Mouse (Mus musculus) neutrophil, adult 5-6 weeks (primary cell): ENCODE data around the gene Med11. TPM values are rescaled to one million over a fixed set of nuclear protein-coding genes. Genes with fewer than 3 reads are reported as not detected.
A peak's percentile ranks its signal among the peaks of the same experiment; 100 is the strongest.
"Not testable (repeated sequence)": the region's sequence is repeated elsewhere in the genome, so short reads cannot be mapped to it uniquely, and the experiment has no call there.

ENCODE experiments used
- ATAC-seq: fragments of 151-379, 151-347 bp; 2 replicates; pipeline ENCODE4 v1.8.0; 2017; ENCODE audit warnings: mild to moderate bottlenecking, moderate TSS enrichment; ENCODE audit not compliant: insufficient number of reproducible peaks, poor library complexity, low FRiP score, severe bottlenecking; ENCODE audit errors: extremely low read depth
- total RNA-seq: library from RNA; stranded (forward); fragments of 200-1000 nt; gene quantifications from 2 replicates; pipeline ENCODE4 v1.2.3, GENCODE M21; 2017

The Med11 gene
- total RNA-seq: 43.7 and 46.3 TPM in 2 replicates

- ATAC-seq: peak; percentile 85
These were observed at the start of gene Med11 for GRCm38 (mm10) chr11:70451797-70452498. TSS of gene Med11 (plus strand) at chr11:70451919.

- ATAC-seq: no peak
These were observed 48.1 kb upstream of the Med11 start for GRCm38 (mm10) chr11:70403598-70403997.

- peak; percentile 57 for ATAC-seq
These were observed 42.0 kb upstream of the Med11 start, which contains the start of gene Pelp1 for GRCm38 (mm10) chr11:70409594-70410296. TSS of gene Pelp1 (minus strand) at chr11:70410031.

GRCm38 (mm10) chr11:70410297-70410643, 41.4 kb upstream of the Med11 start:
- no peak for ATAC-seq

- no peak for ATAC-seq
These were observed 39.1 kb upstream of the Med11 start for GRCm38 (mm10) chr11:70412591-70412990.

GRCm38 (mm10) chr11:70413961-70414360, 37.8 kb upstream of the Med11 start:
- ATAC-seq: peak; percentile 59

GRCm38 (mm10) chr11:70418199-70418598, 33.5 kb upstream of the Med11 start:
- ATAC-seq: no peak

GRCm38 (mm10) chr11:70419486-70419885, 32.2 kb upstream of the Med11 start:
- ATAC-seq: no peak

- not testable (repeated sequence) for ATAC-seq
These were observed 25.1 kb upstream of the Med11 start for GRCm38 (mm10) chr11:70426598-70426997.

- ATAC-seq: no peak
These were observed 20.1 kb upstream of the Med11 start for GRCm38 (mm10) chr11:70431574-70431973.

GRCm38 (mm10) chr11:70432048-70432894, 19.4 kb upstream of the Med11 start, which contains the start of gene Arrb2:
TSS of gene Arrb2 (plus strand) at chr11:70432635.
- peak; percentile 80 for ATAC-seq

GRCm38 (mm10) chr11:70432895-70433568, 18.7 kb upstream of the Med11 start:
- ATAC-seq: peak; percentile 5; the same call in 1 of the 2 replicates

GRCm38 (mm10) chr11:70433569-70433943, 18.2 kb upstream of the Med11 start:
- no peak for ATAC-seq

- no peak for ATAC-seq
These were observed 17.8 kb upstream of the Med11 start for GRCm38 (mm10) chr11:70433951-70434350.

GRCm38 (mm10) chr11:70435476-70435875, 16.2 kb upstream of the Med11 start:
- ATAC-seq: no peak

GRCm38 (mm10) chr11:70437426-70437825, 14.3 kb upstream of the Med11 start:
- peak; percentile 31; the same call in 1 of the 2 replicates for ATAC-seq

- no peak for ATAC-seq
These were observed 12.9 kb upstream of the Med11 start for GRCm38 (mm10) chr11:70438728-70439374.

GRCm38 (mm10) chr11:70440637-70441036, 11.1 kb upstream of the Med11 start:
- no peak for ATAC-seq
